Mouse (Mus musculus) telencephalon, adult 2 months (tissue): ENCODE data around the gene Naa11.
A peak's percentile ranks its signal among the peaks of the same experiment; 100 is the strongest.

Source experiments
- DNase-seq: peaks from one replicate; pipeline ENCODE4 v3.0.0-alpha.2; 2011; ENCODE audit warnings: low read depth, low spot score

Naa11 gene

GRCm38 (mm10) chr5:97345732-97346253 lies 46.4 kb downstream of the Naa11 start:
- peak; percentile 10 for DNase-seq

GRCm38 (mm10) chr5:97345129-97345528 lies 47.0 kb downstream of the Naa11 start:
- DNase-seq = no peak

- no peak for DNase-seq
Observed at GRCm38 (mm10) chr5:97344144-97344543, 48.0 kb downstream of the Naa11 start.

- no peak for DNase-seq
Observed at GRCm38 (mm10) chr5:97334794-97335193, 57.4 kb downstream of the Naa11 start.
